8 mouse cellular contexts compared by ENCODE assay signal in genomic region chr5:64156579-64156978, GRCm38 (mm10). TPM values are rescaled to one million over a fixed set of nuclear protein-coding genes. Genes with fewer than 3 reads are reported as not detected.
DNase-seq lines count a peak whose midpoint lies in the region; ATAC-seq lines count a peak whose summit lies in the region.

No protein-coding gene starts in this region.

- peak overlapping the region; percentile 19 for H3K4me3 ChIP-seq in lung, embryonic 15.5 days
- no peak overlapping the region for H3K4me3 ChIP-seq in neural tube, embryonic 15.5 days (replicated peaks)

- H3K4me2 ChIP-seq in lung, embryonic 15.5 days, result peak overlapping the region; percentile 99
- H3K4me2 ChIP-seq in neural tube, embryonic 15.5 days, result peak overlapping the region; percentile 14

- 13% methylated on average over 4 of the region's 4 CpGs for WGBS in lung, embryonic 15.5 days
- 57% methylated on average over 4 of the region's 4 CpGs for WGBS in neural tube, embryonic 15.5 days

- H3K9me3 ChIP-seq in lung, embryonic 15.5 days, result no peaks in the 10 kb centered on the region
- no peaks in the 10 kb centered on the region for H3K9me3 ChIP-seq in neural tube, embryonic 15.5 days (replicated peaks)

- DNase-seq in lung, postnatal 36 days, result no peak
- peak; percentile 9 to 24 for DNase-seq in heart, postnatal 10 days
- peak; percentile 51 for DNase-seq in kidney, postnatal 10 days
- DNase-seq in spleen, postnatal 4 days (ENCODE audit: low spot score in 2 of 2), result no peak

- intact Hi-C loops in heart, postnatal 10 days (cut with DNase I), result no loop called here

- no peaks in the 10 kb centered on the region for H3K36me3 ChIP-seq in lung, embryonic 15.5 days
- no peaks in the 10 kb centered on the region for H3K36me3 ChIP-seq in neural tube, embryonic 15.5 days

- H3K9ac ChIP-seq in lung, embryonic 15.5 days, result peak overlapping the region; percentile 3; the same call in 1 of the 2 replicates
- H3K9ac ChIP-seq in neural tube, embryonic 15.5 days (replicated peaks), result no peak overlapping the region

- H3K4me1 ChIP-seq in lung, embryonic 15.5 days, result peaks cover 31% of the 10 kb centered on the region
- H3K4me1 ChIP-seq in neural tube, embryonic 15.5 days, result peaks cover 29% of the 10 kb centered on the region

- no peak for ATAC-seq in lung, embryonic 15.5 days (ENCODE audit: borderline replicate concordance, extremely low read depth, low FRiP score, low TSS enrichment)
- ATAC-seq in neural tube, embryonic 15.5 days (ENCODE audit: low FRiP score), result no peak
- ATAC-seq in granulocyte monocyte progenitor cell, adult 5-6 weeks (replicated peaks; ENCODE audit: poor library complexity, severe bottlenecking), result no peak
- ATAC-seq in megakaryocyte-erythroid progenitor cell, adult 5-6 weeks (replicated peaks; ENCODE audit: low FRiP score, low TSS enrichment, poor library complexity, severe bottlenecking), result no peak

- peak overlapping the region; percentile 89 for H3K27ac ChIP-seq in lung, embryonic 15.5 days
- no peak overlapping the region for H3K27ac ChIP-seq in neural tube, embryonic 15.5 days (replicated peaks)

- peaks cover 7% of the 10 kb centered on the region for H3K27me3 ChIP-seq in lung, embryonic 15.5 days
- H3K27me3 ChIP-seq in neural tube, embryonic 15.5 days (replicated peaks), result peaks cover 19% of the 10 kb centered on the region

RNA-seq across cellular contexts. Expression of gene Tbc1d1, which starts 0.5 kb away (rescaled TPM):
- 39.8 and 40.4 TPM in 2 replicates for polyA plus RNA-seq in lung, embryonic 15.5 days (2015; fragmentation: Nextera tagmentation; extraction: Ambion mirVana)
- 10 to 100 TPM; 33.3 to 41.1 TPM for total RNA-seq in heart, postnatal 10 days (2021)
- polyA plus RNA-seq in neural tube, embryonic 15.5 days (2015; fragmentation: Nextera tagmentation; extraction: Ambion mirVana), result 13.5 and 17.0 TPM in 2 replicates
- total RNA-seq in granulocyte monocyte progenitor cell, adult 5-6 weeks (2014; fragmentation: Nextera tagmentation), result 17.5 and 18.5 TPM in 2 replicates
- 33.6 and 34.7 TPM in 2 replicates for total RNA-seq in granulocyte monocyte progenitor cell, adult 5-6 weeks (2017)
- total RNA-seq in megakaryocyte-erythroid progenitor cell, adult 5-6 weeks (2014; fragmentation: Nextera tagmentation), result 6.7 and 11.3 TPM in 2 replicates
- total RNA-seq in megakaryocyte-erythroid progenitor cell, adult 5-6 weeks (2017), result 15.8 and 15.9 TPM in 2 replicates

Comparison
In these comparisons a context has a peak if more than half of its experiments do, and no peak if none do; other contexts are left out.
1. DNase-seq: peak in heart, postnatal 10 days (2 of 2) and kidney, postnatal 10 days (single experiment); none in lung, postnatal 36 days (single experiment) and spleen, postnatal 4 days (0 of 2).